Mouse (Mus musculus) C2C12 (cell line): ENCODE results near the gene Syt14.

Source experiments
- CEBPB ChIP-seq: IDR thresholded peaks from one replicate; pipeline ENCODE4 v1.6.1; 2011; ENCODE audit warnings: low read depth, mild to moderate bottlenecking, control low read depth, moderate library complexity
- CTCF ChIP-seq: IDR thresholded peaks from one replicate; pipeline ENCODE4 v1.5.1; 2011; ENCODE audit not compliant: control insufficient read depth, insufficient read depth, insufficient read length
- FOSL1 ChIP-seq: IDR thresholded peaks from one replicate; pipeline ENCODE4 v1.8.0; 2011; ENCODE audit warnings: mild to moderate bottlenecking, low read length; ENCODE audit not compliant: poor library complexity, insufficient read depth, severe bottlenecking
- MAX ChIP-seq: IDR thresholded peaks from one replicate; pipeline ENCODE4 v1.6.1; 2011; ENCODE audit warnings: mild to moderate bottlenecking, control low read depth
- MYOD1 ChIP-seq: IDR thresholded peaks from one replicate; pipeline ENCODE4 v1.6.1; 2011; ENCODE audit warnings: low read depth; ENCODE audit not compliant: control insufficient read depth, insufficient read length
- MYOG ChIP-seq: IDR thresholded peaks from one replicate; pipeline ENCODE4 v1.6.1; 2011; ENCODE audit not compliant: control insufficient read depth, insufficient read length; ENCODE audit errors: extremely low read depth
- USF1 ChIP-seq: IDR thresholded peaks from one replicate; pipeline ENCODE4 v1.6.1; 2011; ENCODE audit warnings: low read depth, mild to moderate bottlenecking, control low read depth, moderate library complexity

- TF ChIP-seq USF1 (no peak), CTCF (no peak), MAX (no peak), MYOD1 (no peak), MYOG (no peak), CEBPB (no peak), FOSL1 (no peak)
Observed at GRCm38 (mm10) chr1:193084016-193084415, 48.4 kb upstream of the Syt14 start.
